Comparison of ENCODE assay signal across 8 mouse cellular contexts in the genomic region with DNA sequence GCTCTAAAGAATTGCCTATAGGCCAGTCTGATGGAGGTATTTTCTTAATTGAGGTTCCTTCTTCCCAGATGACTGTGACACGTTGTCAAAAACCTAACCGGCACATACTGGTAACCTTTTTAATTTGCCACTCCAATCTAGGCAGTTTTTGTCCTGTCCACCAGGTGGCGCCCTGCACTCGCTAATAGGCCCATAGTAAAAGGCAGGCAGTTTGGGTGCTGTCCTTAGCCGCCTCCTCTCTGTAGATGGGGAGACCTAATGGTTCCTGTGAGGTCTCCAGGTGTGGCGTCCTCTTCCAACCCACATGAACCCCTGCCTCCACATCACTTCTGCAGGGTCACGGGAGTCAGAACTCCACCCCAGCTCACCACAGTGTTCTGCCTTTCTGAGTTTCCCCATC. TPM values are rescaled to one million over a fixed set of nuclear protein-coding genes. Genes with fewer than 3 reads are reported as not detected.
DNase-seq lines count a peak whose midpoint lies in the region; ATAC-seq and TF ChIP-seq lines count a peak whose summit lies in the region.

No protein-coding gene starts in this region.

- H3K9me3 ChIP-seq in liver, embryonic 14.5 days (ENCODE audit: control insufficient read depth, low read length) = no peaks in the 10 kb centered on the region

- H3K27ac ChIP-seq in liver, embryonic 14.5 days = no peak overlapping the region

- no peaks in the 10 kb centered on the region for H3K79me2 ChIP-seq in C2C12 (ENCODE audit: control insufficient read depth, insufficient read depth)

- no peak overlapping the region for H3K4me3 ChIP-seq in C2C12 (ENCODE audit: insufficient read depth, poor library complexity, severe bottlenecking)
- H3K4me3 ChIP-seq in liver, embryonic 14.5 days (ENCODE audit: insufficient read depth in 1 of 2, low read depth in 2 of 2, low read length in 2 of 2) = no peak overlapping the region

- no peak overlapping the region for H3K9ac ChIP-seq in liver, embryonic 14.5 days (replicated peaks)

- no peak for TF ChIP-seq EP300 in liver, embryonic 14.5 days (IDR thresholded peaks at IDR 0.05; ENCODE audit: low read depth)

- no peak for ATAC-seq in liver, embryonic 14.5 days (ENCODE audit: insufficient read depth)
- peak; percentile 65 for ATAC-seq in neutrophil, adult 5-6 weeks (ENCODE audit: extremely low read depth, insufficient number of reproducible peaks, low FRiP score, poor library complexity, severe bottlenecking)

- no peaks in the 10 kb centered on the region for H3K36me3 ChIP-seq in C2C12 (ENCODE audit: control insufficient read depth, insufficient read depth)
- no peaks in the 10 kb centered on the region for H3K36me3 ChIP-seq in liver, embryonic 14.5 days (replicated peaks; ENCODE audit: control insufficient read depth, insufficient read depth, low read depth)

- 9% methylated on average over 7 of the region's 7 CpGs for WGBS in liver, embryonic 14.5 days (ENCODE audit: insufficient replicate concordance)

- TF ChIP-seq CTCF in C2C12 (IDR thresholded peaks at IDR 0.05; ENCODE audit: control insufficient read depth, insufficient read depth, insufficient read length) = peak; percentile 84
- TF ChIP-seq CTCF in liver, embryonic 14.5 days (IDR thresholded peaks at IDR 0.05; ENCODE audit: low read depth) = peak; percentile 94

- H3K4me1 ChIP-seq in liver, embryonic 14.5 days (replicated peaks; ENCODE audit: control insufficient read depth in 2 of 2, insufficient read depth in 2 of 2, low read length in 1 of 2) = 0 out of 4 replicates have a peak, but pooled peaks cover 0 to 2% of the 10 kb centered on the region in 2 experiments

- peaks cover 44% of the 10 kb centered on the region for H3K27me3 ChIP-seq in C2C12 (ENCODE audit: control insufficient read depth, insufficient read depth, insufficient read length)
- no peaks in the 10 kb centered on the region for H3K27me3 ChIP-seq in liver, embryonic 14.5 days (ENCODE audit: control insufficient read depth, insufficient read depth, low read length)

- no peak overlapping the region for H3K4me2 ChIP-seq in liver, embryonic 14.5 days (ENCODE audit: low read depth)

- DNase-seq in adipocyte (ENCODE audit: low spot score) = peak; percentile 85
- DNase-seq in cerebellum, postnatal 4 days (ENCODE audit: low spot score in 2 of 2) = peak; percentile 80 to 84
- peak; percentile 86 for DNase-seq in gastrocnemius, postnatal 10 days
- DNase-seq in kidney, postnatal 10 days = peak; percentile 91
- peak; percentile 41 to 48 (median 45) for DNase-seq in liver, embryonic 14.5 days (ENCODE audit: low read depth in 3 of 3, low spot score in 3 of 3)
- peak; percentile 50 to 54 for DNase-seq in thymus, adult 18-20 months

- H3ac ChIP-seq in C2C12 (ENCODE audit: control insufficient read depth, insufficient read length, low read depth) = no peak overlapping the region

- H3K79me3 ChIP-seq in C2C12 (ENCODE audit: low read depth) = no peaks in the 10 kb centered on the region

TF ChIP-seq in C2C12, 6 proteins besides CTCF, POLR2A, EP300 and RAD21:
- no peak for TF ChIP-seq MYOG (IDR thresholded peaks at IDR 0.05; ENCODE audit: control insufficient read depth, extremely low read depth, insufficient read length)
- no peak for TF ChIP-seq USF1 (IDR thresholded peaks at IDR 0.05; ENCODE audit: low read depth)
- TF ChIP-seq FOSL1 (IDR thresholded peaks at IDR 0.05; ENCODE audit: insufficient read depth, low read length, poor library complexity, severe bottlenecking) = no peak
- no peak for TF ChIP-seq MYOD1 (IDR thresholded peaks at IDR 0.05; ENCODE audit: control insufficient read depth, insufficient read length, low read depth)
- no peak for TF ChIP-seq CEBPB (IDR thresholded peaks at IDR 0.05; ENCODE audit: low read depth)
- TF ChIP-seq MAX (IDR thresholded peaks at IDR 0.05) = no peak
TF ChIP-seq in C2C12: peak in this region for 0.

RNA-seq across cellular contexts. Expression of a gene that starts 18.7 kb away (rescaled TPM):
- polyA plus RNA-seq in C2C12 (2012; fragmentation: generic; extraction: Trizol) = 0.08 TPM
- total RNA-seq in gastrocnemius, postnatal 10 days (2021) = 1 to 10 TPM; 5.0 to 6.5 TPM
- 1.3 and 4.4 TPM in 2 replicates for polyA plus RNA-seq in liver, embryonic 14.5 days (2012; rRNA removed)
- polyA plus RNA-seq in liver, embryonic 14.5 days (2014; fragmentation: Nextera tagmentation; extraction: Ambion mirVana) = 6.9 and 8.0 TPM in 2 replicates
- not detected in 2 replicates for total RNA-seq in neutrophil, adult 5-6 weeks (2017)
